Mouse (Mus musculus) kidney, embryonic 15.5 days (tissue): Measurements from ENCODE around the gene Palm2. TPM values are rescaled to one million over a fixed set of nuclear protein-coding genes. Genes with fewer than 3 reads are reported as not detected.
"Not testable (repeated sequence)": the region's sequence is repeated elsewhere in the genome, so short reads cannot be mapped to it uniquely, and the experiment has no call there.

ENCODE experiments used
- ATAC-seq: fragments of 200-750 bp; cut with Nextera tagmentation; replicated peaks from 2 replicates; pipeline ENCODE4 v1.8.0; 2017; ENCODE audit warnings: moderate TSS enrichment; ENCODE audit not compliant: low FRiP score
- H3K27ac ChIP-seq: fragments of 300-500 bp; sonication (generic); 2 replicates; pipeline ENCODE4 v1.5.1; 2015; ENCODE audit warnings: mild to moderate bottlenecking, inconsistent platforms
- H3K27me3 ChIP-seq: fragments of 300-500 bp; sonication (generic); 2 replicates; pipeline ENCODE4 v1.6.1; 2015; ENCODE audit warnings: inconsistent platforms
- H3K36me3 ChIP-seq: fragments of 300-500 bp; sonication (generic); 2 replicates; pipeline ENCODE4 v1.6.1; 2015; ENCODE audit warnings: inconsistent platforms
- H3K4me1 ChIP-seq: fragments of 300-500 bp; sonication (generic); 2 replicates; pipeline ENCODE4 v1.6.1; 2015; ENCODE audit warnings: inconsistent platforms
- H3K4me2 ChIP-seq: fragments of 300-500 bp; sonication (generic); 2 replicates; pipeline ENCODE4 v1.6.1; 2015; ENCODE audit warnings: moderate library complexity, mild to moderate bottlenecking, inconsistent platforms
- H3K4me3 ChIP-seq: fragments of 300-500 bp; sonication (generic); replicated peaks from 2 replicates; pipeline ENCODE4 v1.5.1; 2015; ENCODE audit warnings: mild to moderate bottlenecking, inconsistent platforms
- H3K9ac ChIP-seq: fragments of 300-500 bp; sonication (generic); 2 replicates; pipeline ENCODE4 v1.6.1; 2015; ENCODE audit warnings: mild to moderate bottlenecking, inconsistent platforms
- H3K9me3 ChIP-seq: fragments of 300-500 bp; sonication (generic); replicated peaks from 2 replicates; pipeline ENCODE4 v1.6.1; 2016; ENCODE audit warnings: inconsistent platforms
- WGBS: fragments of 180-500 bp; shearing (Covaris S2); methylation state at CpG from one replicate; pipeline ENCODE4 v1.1.7; 2015; ENCODE audit warnings: mixed read lengths; 5-methylcytosine and 5-hydroxymethylcytosine counted together
- polyA plus RNA-seq: library from polyadenylated mRNA; unstranded; fragments of >200 nt; fragmentation: Nextera tagmentation; extraction: Ambion mirVana; gene quantifications from 2 replicates; pipeline ENCODE4 v1.2.1, GENCODE M21; 2015

The Palm2 gene
- polyA plus RNA-seq = 1.7 and 1.9 TPM in 2 replicates

GRCm38 (mm10) chr4:57433941-57434704 lies at the start of gene Palm2:
Gene Palm2, plus strand, starts transcription at chr4:57434247.
- no peaks in the 10 kb centered on the region for H3K36me3 ChIP-seq
- peak within 1 kb of the TSS; percentile 44 for H3K9ac ChIP-seq
- H3K4me2 ChIP-seq = peak within 1 kb of the TSS; percentile 99
- H3K9me3 ChIP-seq = no peaks in the 10 kb centered on the region
- H3K27ac ChIP-seq = no peak within 1 kb of the TSS
- peaks cover 45% of the 10 kb centered on the region for H3K27me3 ChIP-seq
- ATAC-seq = peak; percentile 84
- peaks cover 16% of the 10 kb centered on the region for H3K4me1 ChIP-seq
- under 1% methylated on average over 67 of the region's 67 CpGs for WGBS
- peak within 1 kb of the TSS; percentile 54 for H3K4me3 ChIP-seq

GRCm38 (mm10) chr4:57384355-57384754 lies 49.7 kb upstream of the Palm2 start:
- WGBS = 91% methylated on average over 2 of the region's 2 CpGs
- H3K9me3 ChIP-seq = no peaks in the 10 kb centered on the region
- no peak overlapping the region for H3K9ac ChIP-seq
- no peak overlapping the region for H3K27ac ChIP-seq
- no peak overlapping the region for H3K4me3 ChIP-seq
- no peak overlapping the region for H3K4me2 ChIP-seq
- H3K36me3 ChIP-seq = no peaks in the 10 kb centered on the region
- H3K27me3 ChIP-seq = no peaks in the 10 kb centered on the region
- no peaks in the 10 kb centered on the region for H3K4me1 ChIP-seq
- no peak for ATAC-seq

GRCm38 (mm10) chr4:57391103-57391502 lies 42.9 kb upstream of the Palm2 start:
- 48% methylated on average over 8 of the region's 8 CpGs for WGBS
- Histone ChIP-seq H3K9ac (no peak overlapping the region), H3K27me3 (no peaks in the 10 kb centered on the region), H3K27ac (no peak overlapping the region), H3K4me3 (no peak overlapping the region), H3K4me1 (no peaks in the 10 kb centered on the region), H3K36me3 (no peaks in the 10 kb centered on the region), H3K4me2 (no peak overlapping the region), H3K9me3 (no peaks in the 10 kb centered on the region)
- ATAC-seq = no peak

GRCm38 (mm10) chr4:57396414-57396813 lies 37.6 kb upstream of the Palm2 start:
- 36% methylated on average over 9 of the region's 9 CpGs for WGBS
- H3K4me2 ChIP-seq = peak overlapping the region; percentile 36; the same call in 1 of the 2 replicates

GRCm38 (mm10) chr4:57412385-57412784 lies 21.7 kb upstream of the Palm2 start:
- not testable (repeated sequence) for H3K27ac ChIP-seq, H3K27me3 ChIP-seq, H3K4me2 ChIP-seq, H3K36me3 ChIP-seq, H3K4me1 ChIP-seq, ATAC-seq, H3K9ac ChIP-seq, H3K4me3 ChIP-seq, H3K9me3 ChIP-seq
- WGBS = 45% methylated on average over 6 of the region's 6 CpGs

More at GRCm38 (mm10) chr4:57396414-57396813, 37.6 kb upstream of the Palm2 start:
- Histone ChIP-seq H3K27me3 (no peaks in the 10 kb centered on the region), H3K9me3 (no peaks in the 10 kb centered on the region), H3K9ac (no peak overlapping the region), H3K4me3 (no peak overlapping the region), H3K4me1 (peaks cover 4% of the 10 kb centered on the region; the same call in 1 of the 2 replicates), H3K36me3 (no peaks in the 10 kb centered on the region), H3K27ac (no peak overlapping the region)
- ATAC-seq = no peak

- no peak overlapping the region for H3K27ac ChIP-seq
- H3K4me2 ChIP-seq = no peak overlapping the region
Observed at GRCm38 (mm10) chr4:57413016-57413415, 21.0 kb upstream of the Palm2 start.

GRCm38 (mm10) chr4:57413670-57414069 lies 20.4 kb upstream of the Palm2 start:
- not testable (repeated sequence) for H3K36me3 ChIP-seq, H3K4me3 ChIP-seq, H3K9me3 ChIP-seq, ATAC-seq, H3K9ac ChIP-seq, H3K4me2 ChIP-seq, H3K4me1 ChIP-seq, H3K27me3 ChIP-seq, H3K27ac ChIP-seq
- 91% methylated on average over 11 of the region's 11 CpGs for WGBS

More at GRCm38 (mm10) chr4:57413016-57413415, 21.0 kb upstream of the Palm2 start:
- H3K36me3 ChIP-seq = no peaks in the 10 kb centered on the region
- H3K9me3 ChIP-seq = no peaks in the 10 kb centered on the region
- H3K27me3 ChIP-seq = no peaks in the 10 kb centered on the region
- H3K9ac ChIP-seq = no peak overlapping the region
- 55% methylated on average over 7 of the region's 7 CpGs for WGBS
- H3K4me3 ChIP-seq = no peak overlapping the region
- H3K4me1 ChIP-seq = no peaks in the 10 kb centered on the region
- no peak for ATAC-seq

GRCm38 (mm10) chr4:57424011-57424410 lies 10.0 kb upstream of the Palm2 start:
- H3K4me3 ChIP-seq = no peak overlapping the region
- 0 out of 2 replicates have a peak, but pooled peaks cover 3% of the 10 kb centered on the region for H3K27me3 ChIP-seq
- no peaks in the 10 kb centered on the region for H3K9me3 ChIP-seq
- no peak overlapping the region for H3K27ac ChIP-seq
- 82% methylated on average over 7 of the region's 7 CpGs for WGBS
- H3K4me1 ChIP-seq = no peaks in the 10 kb centered on the region
- no peaks in the 10 kb centered on the region for H3K36me3 ChIP-seq
- H3K9ac ChIP-seq = no peak overlapping the region
- no peak for ATAC-seq
- H3K4me2 ChIP-seq = no peak overlapping the region

GRCm38 (mm10) chr4:57428317-57428716 lies 5.7 kb upstream of the Palm2 start:
- no peak overlapping the region for H3K4me2 ChIP-seq
- H3K4me1 ChIP-seq = no peaks in the 10 kb centered on the region
- H3K9me3 ChIP-seq = no peaks in the 10 kb centered on the region
- H3K36me3 ChIP-seq = no peaks in the 10 kb centered on the region
- 76% methylated on average over 8 of the region's 8 CpGs for WGBS
- H3K27me3 ChIP-seq = peaks cover 17% of the 10 kb centered on the region
- no peak overlapping the region for H3K9ac ChIP-seq
- ATAC-seq = no peak
- no peak overlapping the region for H3K27ac ChIP-seq
- no peak overlapping the region for H3K4me3 ChIP-seq

- Histone ChIP-seq H3K36me3 (no peaks in the 10 kb centered on the region), H3K27me3 (peaks cover 45% of the 10 kb centered on the region), H3K4me1 (peaks cover 16% of the 10 kb centered on the region), H3K27ac (no peak overlapping the region), H3K9ac (no peak overlapping the region), H3K4me3 (peak overlapping the region; percentile 54), H3K9me3 (no peaks in the 10 kb centered on the region), H3K4me2 (peak overlapping the region; percentile 99)
- WGBS = 18% methylated on average over 19 of the region's 19 CpGs
- no peak for ATAC-seq
Observed at GRCm38 (mm10) chr4:57434705-57435360, 786 bp downstream of the Palm2 start.

GRCm38 (mm10) chr4:57436286-57436685 lies 2.2 kb downstream of the Palm2 start:
- Histone ChIP-seq H3K4me3 (no peak overlapping the region), H3K9ac (no peak overlapping the region), H3K27me3 (peaks cover 45% of the 10 kb centered on the region), H3K9me3 (no peaks in the 10 kb centered on the region), H3K36me3 (no peaks in the 10 kb centered on the region), H3K27ac (no peak overlapping the region), H3K4me1 (peaks cover 16% of the 10 kb centered on the region), H3K4me2 (no peak overlapping the region)
- WGBS = 65% methylated on average over 4 of the region's 4 CpGs
- no peak for ATAC-seq

- Histone ChIP-seq H3K9ac (no peak overlapping the region), H3K4me1 (no peaks in the 10 kb centered on the region), H3K27me3 (no peaks in the 10 kb centered on the region), H3K4me2 (no peak overlapping the region), H3K36me3 (no peaks in the 10 kb centered on the region), H3K27ac (no peak overlapping the region), H3K4me3 (no peak overlapping the region), H3K9me3 (no peaks in the 10 kb centered on the region)
- no peak for ATAC-seq
- 53% methylated on average over 2 of the region's 2 CpGs for WGBS
Observed at GRCm38 (mm10) chr4:57446082-57446481, 12.0 kb downstream of the Palm2 start.
